Mouse (Mus musculus) forebrain, embryonic 10.5 days (tissue): ENCODE results near the gene Lingo1. TPM values are rescaled to one million over a fixed set of nuclear protein-coding genes. Genes with fewer than 3 reads are reported as not detected.

ENCODE experiments used
- DNase-seq: peaks from one replicate; pipeline ENCODE4 v3.0.0-alpha.2; 2017; ENCODE audit warnings: low spot score; ENCODE audit errors: extremely low spot score
- H3K27ac ChIP-seq: fragments of 300-500 bp; sonication (generic); 2 replicates; pipeline ENCODE4 v1.5.1; 2016; ENCODE audit warnings: mild to moderate bottlenecking
- H3K27me3 ChIP-seq: fragments of 300-500 bp; sonication (generic); 2 replicates; pipeline ENCODE4 v1.6.1; 2016; ENCODE audit warnings: mild to moderate bottlenecking; ENCODE audit not compliant: poor library complexity, severe bottlenecking
- H3K36me3 ChIP-seq: fragments of 300-500 bp; sonication (generic); replicated peaks from 2 replicates; pipeline ENCODE4 v1.6.1; 2016; ENCODE audit warnings: mild to moderate bottlenecking, moderate library complexity
- H3K4me1 ChIP-seq: fragments of 300-500 bp; sonication (generic); 2 replicates; pipeline ENCODE4 v1.6.1; 2016
- H3K4me3 ChIP-seq: fragments of 300-500 bp; sonication (generic); 2 replicates; pipeline ENCODE4 v1.5.1; 2016; ENCODE audit warnings: mild to moderate bottlenecking, moderate library complexity
- H3K9me3 ChIP-seq: fragments of 300-500 bp; sonication (generic); 2 replicates; pipeline ENCODE4 v1.6.1; 2016; ENCODE audit warnings: mild to moderate bottlenecking, moderate library complexity
- WGBS: fragments of 180-500 bp; shearing (Covaris S2); methylation state at CpG from one replicate; pipeline ENCODE4 v1.1.7; 2016; 5-methylcytosine and 5-hydroxymethylcytosine counted together
- polyA plus RNA-seq: library from polyadenylated mRNA; unstranded; fragments of >200 nt; fragmentation: Nextera tagmentation; extraction: Ambion mirVana; gene quantifications from 2 replicates; pipeline ENCODE4 v1.2.1, GENCODE M21; 2016

Gene Lingo1
- polyA plus RNA-seq, 1 experiment from 2014 or later: 0.74 TPM

DNA sequence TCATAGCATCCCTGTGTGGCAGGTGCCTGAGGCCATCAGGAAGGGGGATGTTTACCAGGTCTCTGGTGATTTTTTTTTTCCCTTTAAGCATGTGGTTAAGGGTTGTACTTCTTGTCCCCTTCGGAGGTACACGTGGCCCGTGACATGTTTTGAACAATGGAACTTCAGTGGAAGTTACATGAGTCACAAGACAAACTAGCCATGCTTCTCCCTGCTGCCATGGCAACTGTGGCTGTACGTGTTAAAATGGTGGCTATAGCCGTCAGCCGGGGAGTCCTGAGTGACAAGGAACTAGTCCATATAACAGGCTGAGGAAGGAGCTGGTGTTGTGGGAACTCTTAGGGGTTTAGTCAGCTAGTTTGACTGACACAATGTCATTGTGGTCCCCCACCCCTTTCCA, 141.1 kb downstream of the Lingo1 start:
- peaks cover 9% of the 10 kb centered on the region for H3K27me3 ChIP-seq
- 73% methylated on average over 6 of the region's 6 CpGs for WGBS
- no peaks in the 10 kb centered on the region for H3K36me3 ChIP-seq
- no peak overlapping the region for H3K4me3 ChIP-seq
- H3K9me3 ChIP-seq: no peaks in the 10 kb centered on the region
- H3K27ac ChIP-seq: no peak overlapping the region
- DNase-seq: no peak
- peaks cover 36% of the 10 kb centered on the region for H3K4me1 ChIP-seq

DNA sequence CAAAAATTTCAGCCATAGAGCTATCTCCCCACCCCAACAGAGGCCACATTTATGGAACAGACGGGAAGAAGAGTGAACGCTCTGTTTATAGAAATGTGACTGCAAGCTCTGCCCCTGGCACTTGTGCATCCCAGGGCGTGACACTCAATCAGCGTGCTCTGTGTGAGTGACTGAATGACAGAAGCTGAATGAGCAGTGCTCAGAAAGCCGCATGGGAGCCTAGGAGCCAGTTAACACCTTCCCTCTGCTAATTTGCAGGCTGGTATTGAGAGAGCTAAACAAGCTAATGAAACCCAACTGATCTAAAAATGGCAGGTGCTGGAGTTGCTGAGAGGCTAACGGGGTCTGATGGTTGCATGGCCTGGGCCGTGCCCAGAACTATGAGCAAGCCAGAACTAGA, 143.7 kb downstream of the Lingo1 start:
- DNase-seq: no peak
- no peaks in the 10 kb centered on the region for H3K36me3 ChIP-seq
- peaks cover 23% of the 10 kb centered on the region for H3K27me3 ChIP-seq
- no peaks in the 10 kb centered on the region for H3K9me3 ChIP-seq
- H3K27ac ChIP-seq: no peak overlapping the region
- H3K4me3 ChIP-seq: no peak overlapping the region
- H3K4me1 ChIP-seq: peaks cover 40% of the 10 kb centered on the region
- 79% methylated on average over 7 of the region's 7 CpGs for WGBS

DNA sequence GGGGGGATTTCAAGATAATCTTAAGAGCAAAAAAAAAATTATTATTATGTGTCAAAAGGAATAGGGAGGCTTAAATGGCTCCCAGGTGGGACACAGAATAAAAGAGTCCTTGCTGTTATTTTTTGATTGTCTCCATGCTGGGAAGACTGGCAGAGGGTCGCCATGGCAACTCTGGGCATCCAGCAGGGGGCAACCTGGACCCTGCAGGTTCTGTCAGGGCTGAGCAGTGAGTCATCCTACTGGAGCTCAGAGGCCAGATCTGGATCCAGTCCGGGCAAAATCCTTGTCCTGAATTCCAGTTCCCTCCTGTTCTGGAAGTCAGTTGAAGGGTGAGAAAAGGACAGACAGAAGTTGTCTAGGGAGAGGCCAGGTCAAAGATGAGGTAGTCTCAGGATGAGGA, 144.7 kb downstream of the Lingo1 start:
- no peak overlapping the region for H3K27ac ChIP-seq
- no peak overlapping the region for H3K4me3 ChIP-seq
- WGBS: 54% methylated on average over 2 of the region's 2 CpGs
- no peak for DNase-seq
- peaks cover 33% of the 10 kb centered on the region; the same call in 1 of the 2 replicates for H3K27me3 ChIP-seq
- no peaks in the 10 kb centered on the region for H3K9me3 ChIP-seq
- H3K36me3 ChIP-seq: no peaks in the 10 kb centered on the region
- H3K4me1 ChIP-seq: peaks cover 33% of the 10 kb centered on the region

DNA sequence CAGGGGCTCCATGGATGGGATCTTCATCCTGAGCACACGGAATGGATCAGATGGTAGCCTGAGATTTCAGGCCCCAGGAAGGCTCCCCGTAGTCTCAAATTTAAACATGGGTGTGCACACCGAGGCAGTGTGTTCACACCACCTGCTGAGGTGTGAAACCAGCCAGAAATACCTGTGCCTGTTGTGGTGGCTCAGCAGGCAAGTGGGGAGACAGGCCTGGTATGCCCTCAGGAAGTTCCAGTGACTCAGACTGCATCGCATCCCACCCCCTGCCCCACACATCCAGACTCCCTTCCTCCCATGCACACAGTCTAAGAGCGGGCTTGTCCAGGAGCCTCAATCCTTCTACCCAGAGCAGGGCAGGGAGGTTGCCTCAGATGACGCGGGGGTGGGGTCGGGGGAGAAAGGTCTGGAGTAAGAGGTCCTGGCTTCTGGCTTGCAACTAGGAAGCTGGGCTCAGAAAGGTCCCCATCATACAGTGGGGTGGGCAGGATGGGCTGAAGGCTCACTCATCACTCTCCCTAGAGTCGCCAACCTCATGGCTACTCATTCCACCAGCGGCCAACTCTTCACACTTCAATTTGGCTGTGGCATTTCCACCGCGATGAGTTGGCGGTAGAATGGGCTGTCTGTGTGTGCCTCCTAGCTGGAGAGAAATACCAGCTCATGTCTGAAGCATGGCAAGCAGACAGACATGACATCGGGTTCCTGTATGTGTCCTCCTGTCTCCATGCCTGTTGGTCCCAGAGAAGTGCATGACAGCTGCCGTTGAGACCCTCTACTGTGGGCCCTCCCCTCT, 149.8 kb downstream of the Lingo1 start:
- Histone ChIP-seq H3K36me3 (no peaks in the 10 kb centered on the region), H3K27ac (no peak overlapping the region), H3K27me3 (peaks cover 76% of the 10 kb centered on the region), H3K4me3 (no peak overlapping the region), H3K4me1 (peaks cover 32% of the 10 kb centered on the region), H3K9me3 (no peaks in the 10 kb centered on the region)
- no peak for DNase-seq
- WGBS: 90% methylated on average over 15 of the region's 15 CpGs

DNA sequence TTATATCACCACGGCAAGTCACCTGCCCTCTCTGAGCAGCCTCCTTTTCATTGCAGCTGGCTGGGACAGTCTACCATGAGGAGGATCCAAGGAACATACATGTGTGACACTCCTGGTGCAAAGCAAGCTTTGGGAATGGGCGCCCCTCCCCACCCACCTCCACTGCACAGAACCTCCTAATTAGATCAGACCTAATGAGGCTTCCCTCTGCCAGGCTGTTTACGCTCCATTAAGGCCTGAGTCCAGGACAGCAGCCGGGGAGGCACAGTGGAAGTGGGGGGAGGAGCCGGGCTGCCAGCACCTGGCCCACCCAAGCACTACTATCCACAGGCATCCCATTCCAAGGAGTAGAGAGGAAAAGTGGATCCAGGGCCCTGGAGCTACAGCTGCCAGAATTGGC, 152.8 kb downstream of the Lingo1 start:
- peaks cover 29% of the 10 kb centered on the region for H3K4me1 ChIP-seq
- no peaks in the 10 kb centered on the region for H3K9me3 ChIP-seq
- no peak overlapping the region for H3K4me3 ChIP-seq
- no peaks in the 10 kb centered on the region for H3K36me3 ChIP-seq
- no peak for DNase-seq
- no peak overlapping the region for H3K27ac ChIP-seq
- 44% methylated on average over 5 of the region's 5 CpGs for WGBS
- peaks cover 100% of the 10 kb centered on the region for H3K27me3 ChIP-seq

DNA sequence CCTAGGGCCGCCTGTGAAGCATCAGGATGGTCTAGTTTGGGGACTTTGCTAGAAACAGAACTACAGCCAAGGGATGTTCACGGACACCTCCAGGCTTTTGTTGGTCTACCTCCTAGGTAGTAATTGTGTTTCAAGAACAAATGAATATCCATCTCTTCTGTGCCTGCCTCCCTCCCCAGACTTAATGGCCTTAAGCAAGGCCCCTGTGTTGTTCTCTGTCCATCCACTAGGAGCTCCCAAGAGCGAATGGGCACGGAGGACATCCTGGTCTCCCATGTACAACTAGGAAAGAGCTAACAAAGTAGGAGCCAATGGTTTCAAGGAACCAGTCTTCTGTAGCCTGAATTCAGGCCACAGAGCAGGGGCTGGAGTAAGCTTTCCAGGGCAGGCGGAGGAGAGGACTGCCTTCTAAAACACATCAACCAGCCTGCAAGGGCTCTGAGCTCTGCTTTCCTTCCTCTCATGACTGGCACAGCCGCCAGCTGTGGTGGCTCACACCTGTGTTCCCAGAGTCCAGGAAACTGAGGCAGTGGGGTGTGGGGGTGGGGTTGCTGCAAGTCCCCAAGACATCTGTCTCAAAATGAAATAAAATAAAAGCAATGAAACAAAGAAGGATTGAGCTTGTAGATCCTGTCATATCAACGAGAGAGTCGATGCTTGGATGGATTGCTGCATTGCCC, 157.9 kb downstream of the Lingo1 start:
- Histone ChIP-seq H3K4me3 (no peak overlapping the region), H3K27ac (no peak overlapping the region), H3K4me1 (peaks cover 49% of the 10 kb centered on the region), H3K9me3 (no peaks in the 10 kb centered on the region), H3K27me3 (peaks cover 100% of the 10 kb centered on the region), H3K36me3 (no peaks in the 10 kb centered on the region)
- no peak for DNase-seq
- WGBS: 54% methylated on average over 8 of the region's 8 CpGs

DNA sequence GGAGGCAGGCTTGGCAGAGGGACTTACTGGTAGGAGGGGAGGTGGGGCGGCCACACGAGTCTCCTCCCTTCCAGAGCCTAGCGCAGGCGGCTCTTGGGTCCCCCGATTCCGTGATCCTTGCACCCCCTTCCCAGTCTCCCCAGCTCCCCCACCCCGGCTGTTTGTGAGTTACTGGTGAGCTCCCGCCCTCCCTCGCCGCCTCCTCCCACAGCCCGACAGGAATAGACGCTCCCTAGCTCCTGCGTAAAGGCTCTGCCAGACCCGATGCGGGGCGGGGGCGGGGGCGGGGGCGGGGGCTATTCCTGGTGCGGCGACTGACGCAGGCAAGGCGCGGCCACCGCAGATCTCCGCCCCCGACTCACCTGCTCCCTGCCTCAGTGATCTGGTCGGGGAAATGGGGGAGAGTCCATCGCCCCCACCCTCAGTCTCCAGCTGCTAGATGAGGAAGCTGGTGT, 158.8 kb downstream of the Lingo1 start:
- WGBS: 2% methylated on average over 29 of the region's 29 CpGs
- Histone ChIP-seq H3K27ac (no peak overlapping the region), H3K36me3 (no peaks in the 10 kb centered on the region), H3K4me1 (peaks cover 40% of the 10 kb centered on the region), H3K27me3 (peaks cover 100% of the 10 kb centered on the region), H3K4me3 (peak overlapping the region; percentile 32), H3K9me3 (no peaks in the 10 kb centered on the region)
- DNase-seq: no peak

DNA sequence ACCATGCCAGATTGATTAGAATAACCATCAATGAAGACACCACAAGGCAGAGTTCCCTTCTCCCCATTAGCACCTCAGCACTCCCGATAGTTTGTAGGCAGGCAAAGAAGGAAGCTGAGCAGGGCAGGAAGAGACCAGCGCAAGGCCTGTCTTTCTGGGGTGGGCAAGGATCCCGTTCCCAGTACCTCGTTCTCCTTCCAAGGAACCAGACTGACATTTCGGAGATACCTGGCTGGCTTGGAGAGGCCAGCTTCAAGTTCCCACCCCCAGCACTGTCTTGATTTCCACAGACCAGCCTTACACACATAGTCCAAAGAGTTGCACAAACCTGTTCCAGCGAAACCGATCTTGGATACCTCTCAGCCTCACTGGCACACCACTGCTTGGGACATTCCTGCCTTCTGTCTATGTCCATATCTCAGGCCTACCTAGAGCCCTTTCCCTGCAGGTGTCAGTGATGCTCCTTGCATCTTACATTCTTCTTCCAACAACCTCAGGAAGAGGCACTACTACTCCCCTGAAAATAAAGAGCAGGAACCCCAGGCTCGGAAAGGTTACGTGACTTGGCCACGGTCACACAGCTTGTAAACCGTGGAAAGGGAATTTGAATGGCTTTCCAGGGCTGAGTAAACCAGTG, 159.4 kb downstream of the Lingo1 start:
- H3K27me3 ChIP-seq: peaks cover 100% of the 10 kb centered on the region
- WGBS: 51% methylated on average over 11 of the region's 11 CpGs

DNA sequence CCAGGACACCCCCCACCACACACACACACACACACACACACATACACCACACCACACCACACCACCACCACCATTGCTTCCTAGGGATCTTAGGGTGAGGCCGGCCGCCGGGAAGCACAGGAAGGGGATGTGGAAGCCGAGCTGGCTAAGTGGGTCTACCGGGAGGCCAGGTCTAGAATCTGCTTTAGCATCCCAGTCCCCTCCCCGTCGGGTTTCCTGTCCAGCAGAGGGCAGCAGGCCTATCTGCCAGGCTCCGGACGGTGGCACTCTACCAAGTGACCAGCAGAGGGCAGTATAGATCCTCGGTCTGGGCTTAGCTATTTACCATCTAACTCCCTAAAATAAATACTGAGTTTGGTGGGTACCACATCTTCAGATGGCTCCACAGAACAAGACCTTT, 160.1 kb downstream of the Lingo1 start:
- Histone ChIP-seq H3K9me3 (no peaks in the 10 kb centered on the region), H3K27ac (peak overlapping the region; percentile 83; the same call in 1 of the 2 replicates), H3K4me1 (peaks cover 38% of the 10 kb centered on the region), H3K4me3 (peak overlapping the region; percentile 76), H3K36me3 (no peaks in the 10 kb centered on the region), H3K27me3 (peaks cover 100% of the 10 kb centered on the region)
- DNase-seq: peak; percentile 89
- under 1% methylated on average over 10 of the region's 10 CpGs for WGBS

More for the DNA sequence above, 159.4 kb downstream of the Lingo1 start:
- H3K27ac ChIP-seq: no peak overlapping the region
- H3K4me1 ChIP-seq: peaks cover 38% of the 10 kb centered on the region
- no peaks in the 10 kb centered on the region for H3K9me3 ChIP-seq
- DNase-seq: no peak
- H3K36me3 ChIP-seq: no peaks in the 10 kb centered on the region
- peak overlapping the region; percentile 32; the same call in 1 of the 2 replicates for H3K4me3 ChIP-seq

DNA sequence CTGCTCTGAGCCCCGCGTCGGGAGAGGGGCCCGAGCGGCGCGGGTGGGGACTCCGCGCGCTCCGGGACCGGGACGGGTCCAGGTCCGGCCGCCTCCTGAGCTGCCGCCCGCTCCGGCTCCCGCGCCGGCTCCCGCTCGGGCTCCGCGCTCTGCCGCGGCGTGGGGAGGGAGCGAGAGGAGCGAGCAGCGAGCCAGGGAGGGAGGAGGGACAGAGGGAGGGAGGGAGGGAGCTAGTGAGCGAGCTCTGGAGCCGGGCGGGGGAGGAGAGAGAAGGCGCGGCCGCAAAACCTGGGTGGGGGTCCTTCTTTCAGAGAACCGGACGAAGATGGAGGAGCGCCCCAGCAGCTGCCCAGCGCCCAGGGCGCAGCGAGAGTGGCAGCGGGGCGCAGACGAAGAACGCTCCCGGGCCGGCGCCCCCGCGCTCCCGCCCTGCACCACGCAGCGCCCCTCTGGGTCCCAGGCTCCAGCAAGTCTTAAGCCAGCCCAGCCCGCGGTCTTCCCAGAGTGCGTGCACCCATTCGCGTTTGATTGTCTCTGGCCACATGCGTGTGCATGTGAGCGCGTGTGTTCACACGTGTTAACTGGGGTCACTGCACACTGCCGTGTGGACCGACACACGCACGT, 160.7 kb downstream of the Lingo1 start:
- WGBS: under 1% methylated on average over 65 of the region's 68 CpGs

DNA sequence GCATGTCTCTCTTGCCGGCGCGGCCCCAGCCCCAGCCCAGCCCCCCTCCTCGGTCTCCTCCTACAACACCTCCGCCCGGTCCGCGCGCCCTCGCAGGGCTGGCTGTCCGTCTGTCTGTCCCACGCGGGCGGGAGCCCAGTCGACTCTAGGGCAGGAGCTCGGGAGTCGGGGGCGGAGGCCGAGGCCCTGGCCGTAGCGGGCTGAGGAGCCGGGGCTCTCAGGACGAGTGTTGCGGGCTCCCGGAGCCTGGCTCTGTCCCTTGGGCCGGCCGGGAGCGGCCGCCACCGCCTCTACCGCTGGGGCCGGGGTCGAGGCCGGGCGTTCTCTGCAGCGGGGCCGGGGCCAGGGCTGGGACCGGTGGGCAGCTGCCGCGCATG, 161.2 kb downstream of the Lingo1 start:
- 0% methylated on average over 38 of the region's 40 CpGs for WGBS

More for the DNA sequence above, 160.7 kb downstream of the Lingo1 start:
- peak overlapping the region; percentile 83 for H3K27ac ChIP-seq
- peaks cover 95% of the 10 kb centered on the region for H3K27me3 ChIP-seq
- H3K36me3 ChIP-seq: no peaks in the 10 kb centered on the region
- DNase-seq: peak; percentile 52
- no peaks in the 10 kb centered on the region for H3K9me3 ChIP-seq
- H3K4me3 ChIP-seq: peak overlapping the region; percentile 76
- peaks cover 38% of the 10 kb centered on the region for H3K4me1 ChIP-seq

DNA sequence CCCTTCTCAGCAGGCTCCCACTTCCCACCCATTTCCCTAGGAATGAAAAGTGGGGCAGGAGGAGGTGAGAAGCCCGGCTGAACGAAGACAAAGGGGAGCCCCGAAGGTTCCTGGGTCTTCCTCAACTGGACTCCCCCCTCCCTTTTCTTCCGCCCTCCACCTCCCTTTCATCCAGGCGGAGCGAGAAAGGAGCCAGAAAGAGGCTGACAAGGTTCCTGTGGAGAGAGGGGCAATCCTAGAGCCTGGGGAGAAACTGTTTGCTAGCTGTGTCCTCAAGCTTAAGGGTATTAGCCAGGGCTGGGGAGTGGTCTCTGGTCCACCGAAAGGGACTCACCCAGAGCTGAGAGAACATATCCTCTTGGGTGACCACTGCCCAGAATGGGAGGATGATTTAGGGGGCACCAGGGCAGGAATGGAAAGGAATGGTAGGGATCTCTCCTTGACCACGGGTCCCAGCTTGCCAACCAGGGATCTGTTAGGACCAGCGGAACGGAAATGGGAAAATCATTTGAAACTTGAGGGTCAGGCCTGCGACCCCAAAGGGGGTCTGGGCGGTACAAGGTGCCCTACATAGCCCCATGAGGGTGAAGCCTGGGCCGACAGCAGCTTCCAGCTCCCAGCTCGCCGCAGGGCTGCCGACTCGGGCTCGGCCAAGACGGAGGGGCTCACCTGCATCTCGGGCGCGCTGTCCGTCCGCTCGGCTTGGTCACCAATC, 161.7 kb downstream of the Lingo1 start:
- peaks cover 91% of the 10 kb centered on the region for H3K27me3 ChIP-seq
- peaks cover 35% of the 10 kb centered on the region for H3K4me1 ChIP-seq
- H3K9me3 ChIP-seq: no peaks in the 10 kb centered on the region
- H3K36me3 ChIP-seq: no peaks in the 10 kb centered on the region
- under 1% methylated on average over 25 of the region's 25 CpGs for WGBS
- peak overlapping the region; percentile 83 for H3K27ac ChIP-seq
- DNase-seq: no peak
- H3K4me3 ChIP-seq: peak overlapping the region; percentile 76

More for the DNA sequence above, 161.2 kb downstream of the Lingo1 start:
- peak overlapping the region; percentile 83 for H3K27ac ChIP-seq
- H3K27me3 ChIP-seq: peaks cover 95% of the 10 kb centered on the region
- peaks cover 38% of the 10 kb centered on the region for H3K4me1 ChIP-seq
- H3K9me3 ChIP-seq: no peaks in the 10 kb centered on the region
- no peaks in the 10 kb centered on the region for H3K36me3 ChIP-seq
- H3K4me3 ChIP-seq: peak overlapping the region; percentile 76
- DNase-seq: peak; percentile 68
